Mouse (Mus musculus) G1E (cell line): ENCODE results near the gene Tmem119.

Experiments used
- CTCF ChIP-seq: IDR thresholded peaks from 2 replicates; pipeline ENCODE4 v1.5.1; 2012; ENCODE audit warnings: low read depth, low read length, inconsistent platforms, mixed read lengths
- GATA1 ChIP-seq: IDR thresholded peaks from 2 replicates; pipeline ENCODE4 v1.6.1; 2012; ENCODE audit warnings: borderline replicate concordance, low read length, inconsistent platforms, mixed read lengths
- GATA2 ChIP-seq: IDR thresholded peaks from 2 replicates; pipeline ENCODE4 v1.6.1; 2012; ENCODE audit warnings: low read depth, low read length, inconsistent platforms, borderline replicate concordance
- TAL1 ChIP-seq: conservative IDR thresholded peaks from 2 replicates; pipeline ENCODE4 v1.6.1; 2012; ENCODE audit warnings: low read depth, low read length, inconsistent platforms, mixed read lengths

- TF ChIP-seq CTCF (no peak), TAL1 (no peak), GATA1 (no peak), GATA2 (no peak)
Observed at GRCm38 (mm10) chr5:113765641-113766526, 34.4 kb downstream of the Tmem119 start.
